Mouse (Mus musculus) T-helper 1 cell (primary cell): Measurements from ENCODE around the gene Myt1l.

Source experiments
- in situ Hi-C: fragments of 300-600 bp; cut with MboI, MseI; formaldehyde crosslinking; loops from one replicate; pipeline ENCODE4 v1.15.1; 2025; ENCODE audit warnings: high pct_unique_total_duplicates

Gene Myt1l

GRCm38 (mm10) chr12:29655673-29656072 is 127.5 kb downstream of the Myt1l start:
- in situ Hi-C loops: no loop called here

DNA sequence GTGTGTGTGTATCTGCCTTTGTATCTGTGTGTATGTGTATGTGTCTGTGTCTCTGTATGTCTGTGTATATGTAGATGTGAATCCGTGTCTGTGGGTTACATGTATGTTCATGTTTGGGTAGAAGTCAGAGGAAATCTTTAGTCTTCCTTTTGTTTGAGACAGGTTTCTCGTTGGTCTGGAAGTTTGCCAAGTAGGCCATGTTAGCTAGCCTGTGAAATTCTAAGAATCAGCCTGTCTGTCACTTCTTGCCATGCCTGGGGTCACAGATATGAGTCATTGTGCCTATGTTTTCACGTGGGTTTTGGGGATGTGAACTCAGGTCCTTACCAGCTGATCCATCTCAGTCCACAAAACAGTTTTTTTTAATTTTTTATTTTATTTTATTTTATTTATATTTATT is 128.9 kb downstream of the Myt1l start:
- in situ Hi-C loops: no loop called here

- in situ Hi-C loops: no loop called here
These were observed 129.7 kb downstream of the Myt1l start for GRCm38 (mm10) chr12:29657870-29658269.

- in situ Hi-C loops: no loop called here
These were observed 143.8 kb downstream of the Myt1l start for GRCm38 (mm10) chr12:29671984-29672383.

DNA sequence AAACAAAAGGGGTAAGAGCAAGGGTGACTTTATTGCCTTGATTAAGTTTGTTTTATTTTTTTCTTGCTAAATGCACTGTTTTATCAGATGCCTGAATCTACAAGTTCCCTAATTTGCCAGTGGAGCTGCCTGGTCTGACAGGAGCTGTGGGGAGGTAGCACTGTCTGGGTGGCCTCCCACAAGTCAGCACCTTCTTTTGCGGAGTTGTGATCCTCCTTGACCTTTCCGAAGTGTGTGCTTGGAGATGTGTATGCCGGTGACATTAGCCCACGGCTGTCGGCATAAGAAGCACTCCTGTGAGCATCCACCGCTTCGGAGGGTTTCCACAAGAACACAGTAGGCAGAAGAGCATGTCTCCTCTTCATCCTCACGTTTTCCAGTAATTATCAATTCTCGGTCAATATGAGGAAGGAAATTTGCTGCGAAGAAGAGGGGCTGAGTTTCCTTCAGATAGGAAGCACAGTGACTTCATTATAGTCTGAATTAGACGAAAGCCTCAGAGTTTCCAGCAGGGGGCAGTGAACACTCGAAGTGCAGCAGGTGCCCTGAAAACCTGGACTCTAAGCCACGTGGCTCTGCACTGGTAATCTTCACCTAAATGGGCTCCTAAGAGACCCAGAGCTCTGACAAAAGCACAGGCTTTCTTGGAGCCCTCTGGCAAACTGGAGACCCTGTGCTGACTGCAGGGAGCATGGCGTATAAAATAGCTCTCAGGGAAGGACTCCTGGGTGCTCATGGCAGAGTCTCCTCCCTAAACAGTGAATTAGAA is 147.6 kb downstream of the Myt1l start:
- in situ Hi-C loops: no loop called here

DNA sequence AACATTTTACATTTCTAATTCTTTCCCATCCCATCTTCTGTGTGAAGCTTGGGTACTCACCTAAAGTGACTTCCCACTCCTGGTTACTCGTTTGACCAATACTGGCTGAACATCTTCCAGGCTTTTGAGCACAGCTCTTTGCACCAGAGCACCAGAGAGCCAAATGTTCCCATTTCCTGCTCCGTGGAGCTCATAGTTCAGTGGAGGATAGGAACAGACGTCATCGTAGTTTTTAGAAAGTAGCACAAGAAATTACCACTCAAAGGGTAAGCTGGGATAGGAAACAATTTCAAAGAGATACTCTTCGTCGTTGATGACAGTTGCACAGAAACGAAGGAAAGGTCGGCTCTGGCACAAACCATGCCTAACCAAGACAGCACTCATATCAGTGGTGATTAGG is 154.2 kb downstream of the Myt1l start:
- in situ Hi-C loops: no loop called here

DNA sequence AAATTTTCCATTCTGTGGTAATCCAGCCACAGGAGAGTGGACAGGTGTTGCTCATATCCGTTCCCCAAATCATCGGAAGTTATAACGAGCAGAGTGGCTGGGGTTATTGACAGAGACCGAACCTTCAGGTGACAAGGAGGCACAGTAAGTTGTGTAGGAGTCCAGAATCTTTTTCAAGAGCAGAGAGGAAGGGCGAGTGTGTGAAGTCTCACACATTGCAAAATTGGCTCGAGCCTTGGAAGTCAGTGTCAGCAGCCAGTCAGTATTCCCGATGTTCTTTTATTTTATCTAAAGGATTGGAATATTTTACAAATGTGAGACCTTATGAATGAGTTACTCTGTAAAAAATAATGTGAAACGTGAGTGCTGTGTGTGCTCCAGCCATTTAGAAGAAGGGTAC is 154.8 kb downstream of the Myt1l start:
- in situ Hi-C loops: no loop called here

GRCm38 (mm10) chr12:29686241-29686640 is 158.1 kb downstream of the Myt1l start:
- in situ Hi-C loops: no loop called here

DNA sequence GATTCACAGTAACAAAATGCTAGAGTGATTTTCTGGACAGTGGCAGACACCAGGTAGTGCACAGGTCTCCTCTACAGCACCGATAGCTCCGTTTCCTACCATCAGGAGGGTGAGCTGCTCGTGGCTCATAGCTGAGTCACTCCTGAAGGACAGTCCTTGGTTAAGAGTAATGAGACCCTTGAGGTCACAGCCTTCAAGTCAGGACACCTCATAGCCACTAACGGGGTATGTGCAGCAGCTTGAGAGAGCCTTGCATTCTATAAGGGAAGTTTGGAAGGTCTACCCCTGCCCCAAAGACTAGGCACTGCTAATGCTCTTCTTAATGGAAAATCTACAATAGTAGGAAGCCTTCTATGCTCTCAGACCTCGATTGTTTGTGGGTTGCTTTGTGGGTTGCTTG is 163.4 kb downstream of the Myt1l start:
- in situ Hi-C loops: no loop called here

- in situ Hi-C loops: no loop called here
These were observed 167.0 kb downstream of the Myt1l start for GRCm38 (mm10) chr12:29695194-29695593.

DNA sequence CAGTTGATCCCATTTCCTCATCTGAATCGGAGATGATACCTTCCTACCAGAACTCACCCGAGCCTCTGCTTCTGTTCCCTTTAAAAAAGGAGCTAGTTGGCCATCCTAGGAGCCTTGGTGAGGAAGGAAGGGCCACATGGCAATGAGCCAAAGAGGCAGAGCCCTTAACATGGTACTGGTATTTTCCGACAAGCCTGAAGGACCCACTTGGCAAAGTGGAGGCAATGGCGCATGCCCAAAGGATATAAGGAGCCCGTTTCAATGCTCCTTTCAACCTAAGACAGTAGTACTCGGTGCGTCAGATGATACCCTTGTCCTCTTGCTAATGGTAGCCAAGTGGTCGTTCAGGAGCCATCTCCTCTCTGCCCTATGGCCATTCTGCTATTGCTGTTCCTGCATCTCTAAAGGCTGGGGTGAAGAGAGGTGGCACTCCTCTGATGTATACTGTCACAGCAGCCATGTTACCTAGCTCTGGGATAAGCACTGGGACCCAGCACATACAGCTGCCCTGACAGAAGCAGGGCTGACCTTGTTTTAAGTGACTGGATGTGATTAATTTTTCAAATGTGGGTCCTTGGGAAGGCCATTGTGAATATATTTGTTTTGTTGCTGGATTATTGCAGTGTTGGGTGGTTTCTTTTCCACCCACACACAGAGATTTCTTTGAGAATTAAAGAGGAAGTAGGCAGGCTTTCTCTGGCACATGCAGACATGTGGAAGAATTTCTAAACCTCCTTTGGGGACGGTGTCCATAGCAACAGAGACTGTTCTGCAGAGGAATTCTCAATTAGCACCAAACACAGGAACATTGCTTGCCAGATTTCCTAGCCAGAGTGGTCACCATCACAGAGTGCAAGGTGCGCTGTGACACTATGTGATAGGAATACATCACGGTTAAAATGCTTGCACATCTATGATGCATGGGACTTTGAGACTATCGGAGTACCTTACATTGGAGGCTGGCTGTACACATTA is 169.6 kb downstream of the Myt1l start:
- in situ Hi-C loops: no loop called here

GRCm38 (mm10) chr12:29698541-29698940 is 170.4 kb downstream of the Myt1l start:
- in situ Hi-C loops: no loop called here

GRCm38 (mm10) chr12:29698976-29699375 is 170.8 kb downstream of the Myt1l start:
- in situ Hi-C loops: no loop called here

GRCm38 (mm10) chr12:29699386-29699785 is 171.2 kb downstream of the Myt1l start:
- in situ Hi-C loops: no loop called here

DNA sequence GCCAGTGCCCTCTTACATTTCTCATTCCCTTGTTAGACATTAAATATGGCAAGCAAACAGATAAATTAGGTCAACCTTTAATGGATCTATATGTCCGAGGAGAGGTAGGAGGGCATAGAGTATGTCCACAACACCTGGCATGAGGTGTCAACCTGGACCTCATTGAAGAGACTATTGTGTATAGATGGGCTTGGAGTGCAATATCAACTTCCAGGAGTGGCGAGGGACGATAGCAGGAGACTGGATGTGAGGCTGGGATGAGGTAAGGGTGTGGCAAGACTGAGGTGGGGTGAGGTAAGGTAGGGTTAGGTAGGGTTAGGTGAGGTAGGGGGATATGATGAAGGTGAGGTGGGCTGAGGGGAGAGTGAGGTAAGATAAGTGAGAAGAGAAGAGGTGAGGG is 171.8 kb downstream of the Myt1l start:
- in situ Hi-C loops: no loop called here

- in situ Hi-C loops: no loop called here
These were observed 172.9 kb downstream of the Myt1l start for GRCm38 (mm10) chr12:29701076-29701475.

- in situ Hi-C loops: no loop called here
These were observed 173.6 kb downstream of the Myt1l start for GRCm38 (mm10) chr12:29701731-29702316.

GRCm38 (mm10) chr12:29702626-29703025 is 174.4 kb downstream of the Myt1l start:
- in situ Hi-C loops: no loop called here

DNA sequence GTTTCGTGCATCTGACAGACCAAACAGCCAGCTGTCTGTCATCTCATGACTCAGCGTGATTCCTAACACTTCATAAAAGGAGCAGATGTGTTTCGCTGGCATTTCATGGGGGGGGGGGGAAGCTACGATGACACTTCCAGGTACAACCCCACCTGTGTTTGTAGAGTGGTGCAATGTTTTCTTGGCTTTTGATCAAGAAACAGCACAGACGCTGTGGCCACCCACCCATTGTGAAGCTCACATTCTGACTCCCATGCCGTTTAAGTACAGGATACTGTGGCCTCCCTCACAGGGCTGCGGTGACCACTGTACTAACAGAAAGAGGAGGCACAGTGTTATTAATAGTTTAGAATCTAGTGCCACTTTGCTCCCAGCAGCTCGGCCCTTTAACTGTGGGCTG is 175.4 kb downstream of the Myt1l start:
- in situ Hi-C loops: no loop called here

DNA sequence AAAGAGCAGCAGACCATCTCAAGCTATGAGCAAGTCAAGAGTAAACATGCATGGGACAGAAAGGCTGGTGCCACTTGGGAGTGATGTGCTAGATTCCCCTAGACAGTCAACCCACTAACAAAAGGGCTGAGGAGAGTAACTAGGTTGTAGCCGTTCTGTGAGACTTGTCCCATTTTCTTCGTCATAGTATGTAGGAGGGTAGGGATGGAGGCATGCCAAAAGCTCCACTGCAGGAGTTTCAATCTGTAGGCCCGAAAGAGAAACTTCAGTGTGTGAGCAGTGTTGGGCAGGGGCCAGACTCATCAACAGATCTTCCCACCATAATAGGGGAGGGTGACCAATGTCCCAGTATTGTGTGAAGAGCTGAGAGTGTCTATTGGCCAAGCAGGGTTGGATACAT is 178.9 kb downstream of the Myt1l start:
- in situ Hi-C loops: no loop called here

- in situ Hi-C loops: no loop called here
These were observed 180.0 kb downstream of the Myt1l start for GRCm38 (mm10) chr12:29708166-29708565.
